Mouse (Mus musculus) bone marrow macrophage, adult 2 months (primary cell): ENCODE measurements at regions not wholly inside any gene's neighbourhood (a gene's known extent, or its start where the extent isn't known, plus 50 kb on each side); places are given as distances from the start of the nearest gene placed in this dataset.

Source experiments
- H3K27ac ChIP-seq: 2 replicates; pipeline ENCODE4 v1.5.1; 2012; ENCODE audit warnings: low read depth, low read length; ENCODE audit not compliant: insufficient read depth
- H3K4me1 ChIP-seq: 2 replicates; pipeline ENCODE4 v1.6.1; 2012; ENCODE audit warnings: low read length; ENCODE audit not compliant: control insufficient read depth, insufficient read depth
- H3K4me3 ChIP-seq: 2 replicates; pipeline ENCODE4 v1.5.1; 2012; ENCODE audit warnings: mild to moderate bottlenecking, low read length, moderate library complexity; ENCODE audit not compliant: insufficient read depth
- CTCF ChIP-seq: IDR thresholded peaks from 2 replicates; pipeline ENCODE4 v1.5.1; 2012; ENCODE audit warnings: low read depth, mild to moderate bottlenecking, low read length, moderate library complexity
- POLR2A ChIP-seq: IDR thresholded peaks from 2 replicates; pipeline ENCODE4 v1.6.1; 2012; ENCODE audit warnings: mild to moderate bottlenecking, low read depth, low read length, borderline replicate concordance

DNA sequence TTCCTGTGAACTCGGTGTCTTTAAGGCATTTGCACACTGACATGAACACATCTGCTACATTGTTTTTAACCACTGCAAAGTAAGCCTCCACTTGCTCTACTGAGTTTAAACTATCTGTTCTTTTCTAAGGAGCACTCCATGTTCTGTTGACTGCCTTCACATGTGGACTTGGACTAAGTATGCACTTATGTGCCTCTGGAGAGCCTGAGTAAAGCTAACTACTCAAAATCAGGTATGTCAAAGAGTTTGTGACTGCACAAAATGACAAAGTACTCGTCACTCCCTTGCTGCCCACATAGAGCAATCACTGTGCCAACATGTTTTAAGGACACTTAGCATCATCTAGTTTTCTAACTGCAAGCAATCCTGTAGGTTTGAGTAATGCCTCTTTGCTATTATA lies 92.2 kb upstream of the Npy2r start:
- H3K4me1 ChIP-seq = no peaks in the 10 kb centered on the region
- H3K4me3 ChIP-seq = no peak overlapping the region
- H3K27ac ChIP-seq = no peak overlapping the region
- TF ChIP-seq POLR2A (no peak), CTCF (no peak)

DNA sequence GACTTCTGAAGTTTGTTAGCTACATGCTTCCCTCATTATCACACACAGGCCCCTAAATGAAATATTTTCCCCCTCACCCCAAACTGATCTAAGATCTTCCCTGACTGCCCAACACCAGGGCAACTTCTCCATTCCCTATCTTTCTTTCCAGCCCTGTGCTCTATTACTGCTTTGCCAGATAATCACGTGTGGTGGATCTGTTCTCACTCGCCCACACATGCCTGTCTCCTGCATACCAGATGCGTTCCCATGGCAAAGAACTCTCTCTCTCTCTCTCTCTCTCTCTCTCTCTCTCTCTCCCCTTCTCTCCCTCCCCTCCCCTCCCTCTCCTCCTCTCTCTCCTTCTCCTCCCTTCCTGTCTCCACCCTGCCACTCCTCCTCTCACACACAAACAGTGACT lies 88.8 kb upstream of the Npy2r start:
- Histone ChIP-seq H3K27ac (no peak overlapping the region), H3K4me1 (no peaks in the 10 kb centered on the region), H3K4me3 (no peak overlapping the region)
- no peak for TF ChIP-seq CTCF

DNA sequence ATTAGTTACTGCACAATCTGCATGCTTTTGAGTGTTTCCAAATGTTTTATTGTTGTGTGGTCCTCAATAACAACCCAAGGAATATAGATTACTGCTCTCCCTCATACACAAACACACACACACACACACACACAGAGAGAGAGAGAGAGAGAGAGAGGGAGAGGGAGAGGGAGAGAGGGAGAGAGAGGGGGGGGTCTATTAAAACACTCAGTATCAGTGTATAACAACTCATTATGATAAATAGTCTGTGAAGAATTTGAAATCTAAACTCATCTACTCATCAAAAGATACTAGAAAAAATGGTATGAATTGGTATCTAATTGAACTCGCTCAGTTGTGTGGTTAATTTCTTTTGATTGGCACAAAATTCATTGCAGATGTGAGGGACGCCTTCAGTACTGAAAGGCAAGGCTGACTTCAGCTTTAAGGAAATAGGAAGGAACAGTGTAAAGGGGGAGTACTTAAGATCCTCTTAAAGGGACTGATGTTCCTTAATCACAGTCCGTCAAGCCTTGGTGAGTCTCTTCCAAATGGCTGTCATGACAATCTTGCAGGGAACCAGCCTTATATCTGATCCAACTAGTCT lies 72.6 kb upstream of the Npy2r start:
- Histone ChIP-seq H3K4me1 (no peaks in the 10 kb centered on the region), H3K4me3 (no peak overlapping the region), H3K27ac (no peak overlapping the region)
- TF ChIP-seq CTCF (no peak), POLR2A (no peak)

DNA sequence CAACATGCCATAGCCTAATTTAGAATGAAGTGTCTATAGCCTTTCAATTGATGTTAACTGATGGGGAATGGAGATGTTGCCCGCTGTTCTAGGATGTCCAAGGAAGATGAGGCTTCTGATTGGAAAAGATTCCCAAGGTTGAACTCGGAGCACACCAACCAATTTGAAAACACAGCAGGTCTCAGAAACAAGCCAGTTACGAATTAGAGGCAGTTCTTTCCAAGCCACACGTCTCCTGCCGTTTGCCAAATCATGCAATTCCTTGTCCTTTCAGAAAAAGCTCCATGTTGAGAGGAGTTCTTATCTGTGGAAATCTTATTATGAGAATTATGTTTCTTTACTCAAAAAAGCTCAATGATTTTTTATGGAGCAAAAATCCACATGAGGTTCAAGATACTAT lies 71.5 kb upstream of the Npy2r start:
- no peak overlapping the region for H3K4me3 ChIP-seq
- no peaks in the 10 kb centered on the region for H3K4me1 ChIP-seq
- no peak overlapping the region for H3K27ac ChIP-seq
- TF ChIP-seq CTCF (no peak), POLR2A (no peak)

DNA sequence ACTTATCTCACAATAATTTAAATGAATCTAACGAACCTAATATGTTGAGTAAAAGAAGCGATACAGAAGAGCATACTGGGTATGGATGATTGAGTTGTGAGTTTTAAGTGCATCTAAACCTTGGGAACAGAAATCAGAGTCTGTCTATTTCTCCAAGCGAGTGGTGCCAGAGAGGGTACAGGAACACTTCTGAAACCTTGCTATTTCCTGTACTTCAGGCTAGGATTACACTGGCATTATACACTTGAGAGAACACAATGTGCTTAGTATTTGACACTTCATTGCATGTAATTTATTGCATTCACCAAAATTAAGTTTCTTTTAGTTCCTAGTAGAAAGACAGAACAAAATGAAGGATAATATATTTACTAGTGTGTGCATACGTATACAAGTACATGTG lies 54.0 kb upstream of the Npy2r start:
- TF ChIP-seq POLR2A = no peak
- TF ChIP-seq CTCF = no peak
- H3K4me1 ChIP-seq = no peaks in the 10 kb centered on the region
- no peak overlapping the region for H3K27ac ChIP-seq
- H3K4me3 ChIP-seq = no peak overlapping the region

DNA sequence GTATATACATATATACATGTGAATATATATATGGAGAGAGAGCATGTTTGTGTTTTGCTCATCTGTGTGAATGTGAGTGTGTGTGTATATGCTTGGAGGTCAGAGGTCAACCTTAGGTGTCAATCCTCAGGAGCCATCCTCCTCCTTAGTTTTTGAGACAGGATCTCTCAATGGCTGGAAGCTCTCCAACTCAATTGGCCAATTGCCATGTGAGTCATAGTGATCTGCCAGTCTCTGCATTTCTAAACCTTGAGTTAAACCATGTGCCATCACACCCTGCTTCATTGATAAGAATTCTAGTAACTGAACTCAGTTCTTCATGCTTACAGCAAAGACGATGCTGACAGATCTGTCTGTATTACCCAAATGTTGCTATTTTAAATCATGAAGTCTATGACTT lies 50.8 kb upstream of the Npy2r start:
- no peak overlapping the region for H3K4me3 ChIP-seq
- TF ChIP-seq CTCF = no peak
- TF ChIP-seq POLR2A = no peak
- H3K4me1 ChIP-seq = no peaks in the 10 kb centered on the region
- H3K27ac ChIP-seq = no peak overlapping the region
